Mouse (Mus musculus) liver, embryonic 11.5 days (tissue): ENCODE measurements around the gene Ddah2. TPM values are rescaled to one million over a fixed set of nuclear protein-coding genes. Genes with fewer than 3 reads are reported as not detected.

ENCODE experiments used
- ATAC-seq: fragments of 200-750 bp; cut with Nextera tagmentation; replicated peaks from 2 replicates; pipeline ENCODE4 v1.8.0; 2017; ENCODE audit warnings: moderate number of reproducible peaks, mild to moderate bottlenecking, moderate TSS enrichment, moderate library complexity; ENCODE audit not compliant: low FRiP score
- DNase-seq: peaks from one replicate; pipeline ENCODE4 v3.0.0-alpha.2; 2017; ENCODE audit warnings: low spot score
- H3K27ac ChIP-seq: fragments of 300-500 bp; sonication (generic); 2 replicates; pipeline ENCODE4 v1.5.1; 2014; ENCODE audit warnings: mild to moderate bottlenecking, low read depth, low read length, control low read depth
- H3K27me3 ChIP-seq: fragments of 300-500 bp; sonication (generic); replicated peaks from 2 replicates; pipeline ENCODE4 v1.6.1; 2014; ENCODE audit warnings: low read length, mixed read lengths; ENCODE audit not compliant: control insufficient read depth, insufficient read depth
- H3K36me3 ChIP-seq: fragments of 300-500 bp; sonication (generic); 2 replicates; pipeline ENCODE4 v1.6.1; 2014; ENCODE audit warnings: mild to moderate bottlenecking, low read length, moderate library complexity, mixed read lengths; ENCODE audit not compliant: control insufficient read depth, insufficient read depth
- H3K4me1 ChIP-seq: fragments of 300-500 bp; sonication (generic); replicated peaks from 2 replicates; pipeline ENCODE4 v1.6.1; 2014; ENCODE audit warnings: low read length, mixed read lengths; ENCODE audit not compliant: control insufficient read depth, insufficient read depth
- H3K4me2 ChIP-seq: fragments of 300-500 bp; sonication (generic); 2 replicates; pipeline ENCODE4 v1.6.1; 2014; ENCODE audit warnings: mild to moderate bottlenecking, control low read depth, moderate library complexity
- H3K4me3 ChIP-seq: fragments of 300-500 bp; sonication (generic); 2 replicates; pipeline ENCODE4 v1.5.1; 2014; ENCODE audit warnings: low read depth, low read length, control low read depth
- H3K9ac ChIP-seq: fragments of 300-500 bp; sonication (generic); 2 replicates; pipeline ENCODE4 v1.6.1; 2014; ENCODE audit warnings: low read depth, low read length, control low read depth
- H3K9me3 ChIP-seq: fragments of 300-500 bp; sonication (generic); 2 replicates; pipeline ENCODE4 v1.6.1; 2016; ENCODE audit warnings: low read length, inconsistent platforms, mixed read lengths; ENCODE audit not compliant: control insufficient read depth
- WGBS: fragments of 180-500 bp; shearing (Covaris S2); extraction: QIAGEN DNeasy Blood & Tissue Kit; methylation state at CpG from one replicate; pipeline ENCODE4 v1.1.7; 2014; 5-methylcytosine and 5-hydroxymethylcytosine counted together
- polyA plus RNA-seq: library from polyadenylated mRNA; unstranded; fragments of >200 nt; fragmentation: Nextera tagmentation; extraction: Ambion mirVana; gene quantifications from 2 replicates; pipeline ENCODE4 v1.2.1, GENCODE M21; 2014

Gene Ddah2
- polyA plus RNA-seq, 1 experiment from 2014 or later = 132 TPM

- Histone ChIP-seq H3K27ac (no peak overlapping the region), H3K36me3 (peaks cover 12% of the 10 kb centered on the region; the same call in 1 of the 2 replicates), H3K9ac (no peak overlapping the region; the same call in 1 of the 2 replicates), H3K27me3 (peaks cover 46% of the 10 kb centered on the region), H3K4me3 (peak overlapping the region; percentile 45), H3K4me1 (peaks cover 34% of the 10 kb centered on the region), H3K4me2 (peak overlapping the region; percentile 79), H3K9me3 (no peaks in the 10 kb centered on the region)
- DNase-seq (no peak), ATAC-seq (no peak)
- WGBS = 22% methylated on average over 10 of the region's 10 CpGs
Observed at GRCm38 (mm10) chr17:35064378-35064877, 5.6 kb downstream of the Ddah2 start.

GRCm38 (mm10) chr17:35064951-35065947, 6.4 kb downstream of the Ddah2 start, which contains the start of gene Ly6g6c:
Ly6g6c (plus strand) TSS chr17:35065388.
- Histone ChIP-seq H3K4me3 (peak within 1 kb of the TSS; percentile 45), H3K9me3 (no peaks in the 10 kb centered on the region), H3K36me3 (peaks cover 12% of the 10 kb centered on the region; the same call in 1 of the 2 replicates), H3K9ac (peak within 1 kb of the TSS; percentile 45), H3K4me1 (peaks cover 28% of the 10 kb centered on the region), H3K4me2 (peak within 1 kb of the TSS; percentile 79), H3K27ac (peak within 1 kb of the TSS; percentile 2; the same call in 1 of the 2 replicates), H3K27me3 (peaks cover 46% of the 10 kb centered on the region)
- ATAC-seq (peak; percentile 17), DNase-seq (peak; percentile 52)
- 2% methylated on average over 48 of the region's 48 CpGs for WGBS

- H3K27ac ChIP-seq = peak within 1 kb of the TSS; percentile 2; the same call in 1 of the 2 replicates
- peak within 1 kb of the TSS; percentile 45 for H3K9ac ChIP-seq
Observed at GRCm38 (mm10) chr17:35066084-35066483, 7.2 kb downstream of the Ddah2 start, which contains the start of gene Mpig6b. Mpig6b (minus strand) TSS chr17:35066184.

GRCm38 (mm10) chr17:35068213-35068914, 9.5 kb downstream of the Ddah2 start:
- DNase-seq = no peak
- H3K36me3 ChIP-seq = no peaks in the 10 kb centered on the region
- no peak overlapping the region for H3K4me3 ChIP-seq
- H3K27ac ChIP-seq = no peak overlapping the region
- H3K9ac ChIP-seq = no peak overlapping the region
- H3K4me1 ChIP-seq = peaks cover 17% of the 10 kb centered on the region
- ATAC-seq = no peak
- 76% methylated on average over 17 of the region's 17 CpGs for WGBS
- no peak overlapping the region for H3K4me2 ChIP-seq
- H3K9me3 ChIP-seq = no peaks in the 10 kb centered on the region
- peaks cover 49% of the 10 kb centered on the region for H3K27me3 ChIP-seq

More at GRCm38 (mm10) chr17:35066084-35066483, 7.2 kb downstream of the Ddah2 start, which contains the start of gene Mpig6b:
- peaks cover 6% of the 10 kb centered on the region; the same call in 1 of the 2 replicates for H3K36me3 ChIP-seq
- H3K9me3 ChIP-seq = no peaks in the 10 kb centered on the region
- peak within 1 kb of the TSS; percentile 79 for H3K4me2 ChIP-seq
- H3K4me3 ChIP-seq = peak within 1 kb of the TSS; percentile 45
- ATAC-seq = no peak
- H3K27me3 ChIP-seq = peaks cover 46% of the 10 kb centered on the region
- 38% methylated on average over 10 of the region's 10 CpGs for WGBS
- DNase-seq = no peak
- peaks cover 20% of the 10 kb centered on the region for H3K4me1 ChIP-seq

GRCm38 (mm10) chr17:35070556-35071229, 11.9 kb downstream of the Ddah2 start:
- no peak for ATAC-seq
- H3K9ac ChIP-seq = no peak overlapping the region
- H3K4me1 ChIP-seq = peaks cover 8% of the 10 kb centered on the region
- peaks cover 37% of the 10 kb centered on the region for H3K27me3 ChIP-seq
- no peaks in the 10 kb centered on the region for H3K9me3 ChIP-seq
- no peak overlapping the region for H3K4me2 ChIP-seq
- H3K36me3 ChIP-seq = no peaks in the 10 kb centered on the region
- WGBS = 52% methylated on average over 6 of the region's 6 CpGs
- no peak for DNase-seq
- no peak overlapping the region for H3K27ac ChIP-seq
- H3K4me3 ChIP-seq = no peak overlapping the region

GRCm38 (mm10) chr17:35071454-35071853, 12.6 kb downstream of the Ddah2 start:
- Histone ChIP-seq H3K4me1 (peaks cover 4% of the 10 kb centered on the region), H3K9ac (no peak overlapping the region), H3K4me3 (no peak overlapping the region), H3K9me3 (no peaks in the 10 kb centered on the region), H3K36me3 (no peaks in the 10 kb centered on the region), H3K27ac (no peak overlapping the region), H3K27me3 (peaks cover 30% of the 10 kb centered on the region), H3K4me2 (no peak overlapping the region)
- 83% methylated on average over 9 of the region's 9 CpGs for WGBS
- DNase-seq (no peak), ATAC-seq (no peak)

GRCm38 (mm10) chr17:35074097-35074496, 15.3 kb downstream of the Ddah2 start:
- H3K27ac ChIP-seq = no peak overlapping the region
- peaks cover 12% of the 10 kb centered on the region for H3K27me3 ChIP-seq
- no peaks in the 10 kb centered on the region for H3K9me3 ChIP-seq
- H3K4me2 ChIP-seq = no peak overlapping the region
- 31% methylated on average over 17 of the region's 17 CpGs for WGBS
- no peaks in the 10 kb centered on the region for H3K36me3 ChIP-seq
- ATAC-seq (no peak), DNase-seq (no peak)
- H3K4me3 ChIP-seq = no peak overlapping the region
- H3K9ac ChIP-seq = no peak overlapping the region
- peaks cover 8% of the 10 kb centered on the region for H3K4me1 ChIP-seq
